Mouse (Mus musculus) MEL (cell line): ENCODE results near the gene Bahcc1. TPM values are rescaled to one million over a fixed set of nuclear protein-coding genes. Genes with fewer than 3 reads are reported as not detected.

ENCODE experiments used
- DNase-seq: peaks from one replicate; pipeline ENCODE4 v3.0.0; 2011; ENCODE audit warnings: low read depth, low spot score
- H3K27ac ChIP-seq: 2 replicates; pipeline ENCODE4 v1.5.1; 2012; ENCODE audit warnings: low read depth, mild to moderate bottlenecking, control low read depth, low read length, moderate library complexity; ENCODE audit not compliant: control insufficient read depth
- H3K27me3 ChIP-seq, 2 experiments: fragments of 150-350 bp in 1 of 2; sonication (generic) in 1 of 2; 2 replicates each; pipeline ENCODE4 v1.6.1; 2012; ENCODE audit warnings: low read length in 2 of 2, mild to moderate bottlenecking in 2 of 2, improper control_type of control experiment in 1 of 2, moderate library complexity in 1 of 2; ENCODE audit not compliant: insufficient read depth in 2 of 2, control insufficient read depth in 1 of 2
- H3K36me3 ChIP-seq, 2 experiments: 2 replicates each; pipeline ENCODE4 v1.6.1; 2012 to 2014; ENCODE audit warnings: low read length in 2 of 2, improper control_type of control experiment in 1 of 2, inconsistent platforms in 1 of 2, mild to moderate bottlenecking in 1 of 2; ENCODE audit not compliant: insufficient read depth in 2 of 2, control insufficient read depth in 1 of 2
- H3K4me1 ChIP-seq, 2 experiments: fragments of 150-350 bp in 1 of 2; sonication (generic) in 1 of 2; 2 replicates each; pipeline ENCODE4 v1.6.1; 2012; ENCODE audit warnings: low read length in 2 of 2, improper control_type of control experiment in 1 of 2, mild to moderate bottlenecking in 1 of 2; ENCODE audit not compliant: insufficient read depth in 2 of 2, control insufficient read depth in 1 of 2
- H3K4me3 ChIP-seq, 2 experiments: fragments of 150-350 bp in 1 of 2; sonication (generic) in 1 of 2; 2 replicates each; pipeline ENCODE4 v1.5.1; 2012; ENCODE audit warnings: low read depth in 2 of 2, low read length in 2 of 2, mild to moderate bottlenecking in 2 of 2, moderate library complexity in 2 of 2, control low read depth in 1 of 2, improper control_type of control experiment in 1 of 2; ENCODE audit not compliant: control insufficient read depth in 1 of 2, insufficient read depth in 1 of 2
- H3K79me2 ChIP-seq: 2 replicates; pipeline ENCODE4 v1.6.1; 2012; ENCODE audit warnings: mild to moderate bottlenecking, low read length, moderate library complexity; ENCODE audit not compliant: control insufficient read depth, poor library complexity, insufficient read depth
- H3K9ac ChIP-seq: 2 replicates; pipeline ENCODE4 v1.6.1; 2012; ENCODE audit warnings: low read depth, mild to moderate bottlenecking, control low read depth, low read length, moderate library complexity; ENCODE audit not compliant: control insufficient read depth, poor library complexity, severe bottlenecking
- H3K9me3 ChIP-seq: fragments of 150-350 bp; sonication (generic); replicated peaks from 2 replicates; pipeline ENCODE4 v1.6.1; 2012; ENCODE audit warnings: mild to moderate bottlenecking, low read length, improper control_type of control experiment, moderate library complexity; ENCODE audit not compliant: insufficient read depth
- CHD1 ChIP-seq: IDR thresholded peaks from 2 replicates; pipeline ENCODE4 v1.6.1; 2012; ENCODE audit warnings: low read depth, mild to moderate bottlenecking, inconsistent platforms, low read length, improper control_type of control experiment
- CHD2 ChIP-seq: IDR thresholded peaks from 2 replicates; pipeline ENCODE4 v1.6.1; 2011; ENCODE audit warnings: low read length, improper control_type of control experiment
- CTCF ChIP-seq, 3 experiments: IDR thresholded peaks in 2 of 3; conservative IDR thresholded peaks in 1 of 3; 2 replicates each; pipeline ENCODE4 v1.5.1; 2011 to 2012; ENCODE audit warnings: low read length in 3 of 3, low read depth in 2 of 3, mild to moderate bottlenecking in 2 of 3, improper control_type of control experiment in 1 of 3, inconsistent platforms in 1 of 3, mixed read lengths in 1 of 3, moderate library complexity in 1 of 3; ENCODE audit not compliant: control insufficient read depth in 1 of 3, insufficient read depth in 1 of 3, poor library complexity in 1 of 3, severe bottlenecking in 1 of 3
- ETS1 ChIP-seq: IDR thresholded peaks from 2 replicates; pipeline ENCODE4 v1.6.1; 2012; ENCODE audit warnings: low read depth, mild to moderate bottlenecking, inconsistent platforms, low read length, improper control_type of control experiment, moderate library complexity
- GABPA ChIP-seq: IDR thresholded peaks from 2 replicates; pipeline ENCODE4 v1.6.1; 2012; ENCODE audit warnings: low read depth, mild to moderate bottlenecking, inconsistent platforms, low read length, improper control_type of control experiment, moderate library complexity
- GATA1 ChIP-seq: IDR thresholded peaks from 2 replicates; pipeline ENCODE4 v1.6.1; 2011; ENCODE audit warnings: low read depth, low read length, improper control_type of control experiment
- KAT2A ChIP-seq: conservative IDR thresholded peaks from 2 replicates; pipeline ENCODE4 v1.6.1; 2012; ENCODE audit warnings: low read depth, low read length, improper control_type of control experiment, inconsistent platforms
- MAX ChIP-seq: IDR thresholded peaks from 2 replicates; pipeline ENCODE4 v1.6.1; 2011; ENCODE audit warnings: low read length, improper control_type of control experiment
- MAZ ChIP-seq: IDR thresholded peaks from 2 replicates; pipeline ENCODE4 v1.6.1; 2012; ENCODE audit warnings: low read depth, mild to moderate bottlenecking, inconsistent platforms, low read length, improper control_type of control experiment
- MEF2A ChIP-seq: IDR thresholded peaks from 2 replicates; pipeline ENCODE4 v1.6.1; 2014; ENCODE audit warnings: low read depth, mild to moderate bottlenecking, inconsistent platforms, low read length, improper control_type of control experiment; ENCODE audit not compliant: poor library complexity, insufficient replicate concordance, severe bottlenecking; ENCODE audit errors: extremely low read depth
- MYC ChIP-seq: IDR thresholded peaks from 2 replicates; pipeline ENCODE4 v1.6.1; 2011; ENCODE audit warnings: low read depth, mild to moderate bottlenecking, low read length, improper control_type of control experiment, moderate library complexity
- NELFE ChIP-seq: IDR thresholded peaks from 2 replicates; pipeline ENCODE4 v1.6.1; 2011; ENCODE audit warnings: low read depth, low read length, improper control_type of control experiment
- NRF1 ChIP-seq: IDR thresholded peaks from 2 replicates; pipeline ENCODE4 v1.6.1; 2014; ENCODE audit warnings: low read depth, mild to moderate bottlenecking, inconsistent platforms, low read length, improper control_type of control experiment, moderate library complexity; ENCODE audit not compliant: poor library complexity, insufficient read depth, severe bottlenecking
- POLR2AphosphoS5 ChIP-seq: IDR thresholded peaks from 2 replicates; pipeline ENCODE4 v1.6.1; 2012; ENCODE audit warnings: low read depth, borderline replicate concordance, mild to moderate bottlenecking, inconsistent platforms, low read length, moderate library complexity, mixed read lengths
- RAD21 ChIP-seq: IDR thresholded peaks from 2 replicates; pipeline ENCODE4 v1.6.1; 2011; ENCODE audit warnings: mild to moderate bottlenecking, low read depth, low read length, improper control_type of control experiment
- SIN3A ChIP-seq: IDR thresholded peaks from 2 replicates; pipeline ENCODE4 v1.6.1; 2012; ENCODE audit warnings: low read length, improper control_type of control experiment, inconsistent platforms
- SMC3 ChIP-seq: IDR thresholded peaks from 2 replicates; pipeline ENCODE4 v1.6.1; 2011; ENCODE audit warnings: low read depth, low read length, improper control_type of control experiment
- TBP ChIP-seq: IDR thresholded peaks from 2 replicates; pipeline ENCODE4 v1.8.0; 2011; ENCODE audit warnings: low read depth, low read length, improper control_type of control experiment
- TCF12 ChIP-seq: IDR thresholded peaks from 2 replicates; pipeline ENCODE4 v1.6.1; 2014; ENCODE audit warnings: low read depth, mild to moderate bottlenecking, inconsistent platforms, low read length, improper control_type of control experiment, moderate library complexity
- UBTF ChIP-seq: IDR thresholded peaks from 2 replicates; pipeline ENCODE4 v1.6.1; 2012; ENCODE audit warnings: low read depth, mild to moderate bottlenecking, inconsistent platforms, low read length, improper control_type of control experiment, moderate library complexity, borderline replicate concordance; ENCODE audit not compliant: insufficient read depth
- USF1 ChIP-seq: IDR thresholded peaks from 2 replicates; pipeline ENCODE4 v1.6.1; 2014; ENCODE audit warnings: low read depth, mild to moderate bottlenecking, inconsistent platforms, low read length, improper control_type of control experiment, moderate library complexity
- ZKSCAN1 ChIP-seq: IDR thresholded peaks from 2 replicates; pipeline ENCODE4 v1.6.1; 2012; ENCODE audit warnings: low read depth, mild to moderate bottlenecking, inconsistent platforms, low read length, improper control_type of control experiment, moderate library complexity
- polyA plus RNA-seq, 2 experiments: library from polyadenylated mRNA; stranded (reverse) in 1 of 2; unstranded in 1 of 2; fragments of >175 nt in 1 of 2; fragments of >200 nt in 1 of 2; gene quantifications; 2 replicates each; pipeline versions ENCODE4 v1.2.1 to v1.2.4; 2012; ENCODE audit warnings: low replicate concordance in 2 of 2, low read depth in 1 of 2; ENCODE audit not compliant: insufficient read length in 2 of 2, insufficient read depth in 1 of 2, missing spikeins in 1 of 2
- total RNA-seq: library from RNA; depleted of rRNA; stranded (reverse); fragments of 300-350 nt; gene quantifications from 2 replicates; pipeline ENCODE4 v1.2.3, GENCODE M21; 2012

Bahcc1 gene
- total and polyA plus RNA-seq, 3 experiments: 0.04 to 0.26 TPM; not detected in 1

DNA sequence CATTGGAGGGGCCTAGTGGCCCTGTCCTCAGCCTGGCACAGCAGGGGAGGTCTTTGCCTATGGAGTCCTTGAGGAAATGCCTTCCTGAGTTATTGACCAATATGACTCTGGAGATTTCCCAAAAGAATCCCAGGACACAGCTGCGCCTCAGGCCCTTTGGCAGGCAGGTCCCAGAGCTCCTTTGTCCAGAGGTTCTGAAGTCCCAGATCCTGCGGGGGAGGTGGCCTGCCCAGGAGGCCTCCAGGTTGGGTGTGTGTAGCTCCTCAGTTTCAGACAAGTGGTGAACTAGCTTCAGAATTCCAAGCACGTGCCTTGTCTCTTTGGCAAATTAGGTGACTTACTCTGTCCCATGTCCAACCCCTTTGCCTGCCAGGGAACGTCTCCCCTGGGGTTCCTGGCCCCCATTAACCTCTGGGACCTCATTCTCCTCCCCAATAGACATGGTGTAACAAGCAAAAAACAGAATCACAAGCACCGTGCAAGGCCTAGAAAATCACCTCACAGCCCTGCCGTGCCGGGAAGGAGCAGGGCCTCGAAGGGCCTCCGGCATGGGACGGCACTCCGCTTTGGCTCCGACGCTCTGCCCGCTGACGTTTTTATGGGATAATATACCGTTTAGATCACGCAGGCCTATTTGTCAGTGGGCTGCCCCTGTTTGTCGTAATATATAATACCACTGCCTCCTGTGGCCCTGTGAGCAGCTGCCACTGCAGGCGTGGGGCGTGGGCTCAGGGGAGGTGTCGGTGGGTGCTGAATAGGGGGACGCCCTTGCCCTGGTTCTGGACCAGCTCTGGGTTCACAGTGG is 10.2 kb downstream of the Bahcc1 start:
- no peaks in the 10 kb centered on the region for H3K79me2 ChIP-seq
- DNase-seq: no peak
- no peaks in the 10 kb centered on the region for H3K9me3 ChIP-seq
- H3K27ac ChIP-seq: no peak overlapping the region
- no peak for TF ChIP-seq MAX
- no peak for TF ChIP-seq CHD2
- TF ChIP-seq GABPA: no peak
- no peak for TF ChIP-seq NRF1
- TF ChIP-seq USF1: no peak
- no peak for TF ChIP-seq SIN3A
- TF ChIP-seq CHD1: no peak
- no peak for TF ChIP-seq KAT2A
- TF ChIP-seq ZKSCAN1: no peak
- TF ChIP-seq MAZ: no peak
- TF ChIP-seq ETS1: no peak
- no peak for TF ChIP-seq NELFE
- TF ChIP-seq GATA1: no peak
- no peak for TF ChIP-seq CTCF (IDR thresholded peaks at IDR 0.05 in 2 of 3, conservative IDR thresholded peaks at IDR 0.05 in 1 of 3; ENCODE audit: control insufficient read depth in 1 of 3, insufficient read depth in 1 of 3, low read depth in 2 of 3, low read length in 3 of 3, poor library complexity in 1 of 3, severe bottlenecking in 1 of 3)
- TF ChIP-seq RAD21: no peak
- TF ChIP-seq, all 39 proteins: peak for 0
- no peaks in the 10 kb centered on the region for H3K4me1 ChIP-seq
- H3K27me3 ChIP-seq: peaks cover 0 to 4% of the 10 kb centered on the region in 2 experiments; a peak in 2 of 4 replicates
- no peaks in the 10 kb centered on the region for H3K36me3 ChIP-seq
- no peak overlapping the region for H3K9ac ChIP-seq
- H3K4me3 ChIP-seq: no peak overlapping the region

DNA sequence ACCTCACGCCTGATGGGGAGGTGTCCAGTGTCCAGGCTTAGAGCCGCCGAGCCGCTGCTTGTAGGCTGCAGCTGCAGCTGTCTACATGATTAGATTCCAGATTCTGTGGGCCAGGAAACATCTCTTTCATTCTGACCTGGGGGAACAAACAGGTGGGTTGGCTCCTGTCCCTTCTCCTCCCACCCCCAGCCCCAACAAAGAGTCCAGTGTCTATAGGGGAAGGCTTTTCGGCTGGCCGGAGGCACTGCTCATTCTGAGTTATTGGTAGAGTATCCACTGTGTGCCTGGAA is 10.7 kb downstream of the Bahcc1 start:
- H3K9ac ChIP-seq: no peak overlapping the region
- no peaks in the 10 kb centered on the region for H3K36me3 ChIP-seq
- no peak for TF ChIP-seq SMC3
- no peak for TF ChIP-seq NRF1
- no peak for TF ChIP-seq MYC
- no peak for TF ChIP-seq RAD21
- TF ChIP-seq ZKSCAN1: no peak
- no peak for TF ChIP-seq UBTF
- TF ChIP-seq POLR2AphosphoS5: no peak
- TF ChIP-seq GABPA: no peak
- TF ChIP-seq MAZ: no peak
- TF ChIP-seq USF1: no peak
- TF ChIP-seq CTCF (IDR thresholded peaks at IDR 0.05 in 2 of 3, conservative IDR thresholded peaks at IDR 0.05 in 1 of 3; ENCODE audit: control insufficient read depth in 1 of 3, insufficient read depth in 1 of 3, low read depth in 2 of 3, low read length in 3 of 3, poor library complexity in 1 of 3, severe bottlenecking in 1 of 3): no peak
- TF ChIP-seq TCF12: no peak
- no peak for TF ChIP-seq MEF2A
- no peak for TF ChIP-seq NELFE
- no peak for TF ChIP-seq TBP
- no peaks in the 10 kb centered on the region for H3K79me2 ChIP-seq
- no peak overlapping the region for H3K27ac ChIP-seq
- no peaks in the 10 kb centered on the region for H3K9me3 ChIP-seq
- no peak for DNase-seq
- H3K4me1 ChIP-seq: no peaks in the 10 kb centered on the region
- peaks cover 0 to 4% of the 10 kb centered on the region in 2 experiments for H3K27me3 ChIP-seq
- no peak overlapping the region for H3K4me3 ChIP-seq
